Mouse (Mus musculus) erythroblast, embryonic 14.5 days (primary cell): ENCODE results near the gene Fbxl2.

Source experiments
- GATA1 ChIP-seq: IDR thresholded peaks from 2 replicates; pipeline ENCODE4 v1.6.1; 2012; ENCODE audit warnings: low read length, inconsistent platforms, mixed read lengths
- TAL1 ChIP-seq: IDR thresholded peaks from 3 replicates; pipeline ENCODE4 v1.6.1; 2012; ENCODE audit warnings: low read length, inconsistent platforms, mixed read lengths

DNA sequence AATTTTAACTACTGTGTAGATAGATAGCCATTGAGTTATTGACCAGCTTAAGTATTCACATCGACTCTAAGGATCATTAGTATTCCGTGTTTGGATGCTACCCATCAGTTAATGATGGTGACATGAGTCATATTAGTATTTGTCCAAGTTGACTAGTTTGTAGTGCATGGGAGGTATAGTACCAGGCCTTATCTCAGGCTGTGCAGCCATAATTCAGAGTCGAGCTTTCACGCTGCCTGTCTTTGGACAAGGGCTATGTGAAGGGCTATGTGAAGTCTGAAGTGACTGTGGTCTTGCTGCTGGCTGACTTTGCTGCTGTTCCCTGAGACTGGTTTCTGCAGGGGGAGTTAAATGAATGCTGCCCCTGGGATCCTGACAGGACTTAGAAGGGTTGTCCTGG is 88.2 kb downstream of the Fbxl2 start:
- no peak for TF ChIP-seq TAL1
- TF ChIP-seq GATA1, result no peak
